Mouse (Mus musculus): ENCODE data around the gene Carmil3. TPM values are rescaled to one million over a fixed set of nuclear protein-coding genes. Genes with fewer than 3 reads are reported as not detected.

Carmil3 gene
- total RNA-seq, 2 experiments from 2014 or later = 151 to 183 TPM

DNA sequence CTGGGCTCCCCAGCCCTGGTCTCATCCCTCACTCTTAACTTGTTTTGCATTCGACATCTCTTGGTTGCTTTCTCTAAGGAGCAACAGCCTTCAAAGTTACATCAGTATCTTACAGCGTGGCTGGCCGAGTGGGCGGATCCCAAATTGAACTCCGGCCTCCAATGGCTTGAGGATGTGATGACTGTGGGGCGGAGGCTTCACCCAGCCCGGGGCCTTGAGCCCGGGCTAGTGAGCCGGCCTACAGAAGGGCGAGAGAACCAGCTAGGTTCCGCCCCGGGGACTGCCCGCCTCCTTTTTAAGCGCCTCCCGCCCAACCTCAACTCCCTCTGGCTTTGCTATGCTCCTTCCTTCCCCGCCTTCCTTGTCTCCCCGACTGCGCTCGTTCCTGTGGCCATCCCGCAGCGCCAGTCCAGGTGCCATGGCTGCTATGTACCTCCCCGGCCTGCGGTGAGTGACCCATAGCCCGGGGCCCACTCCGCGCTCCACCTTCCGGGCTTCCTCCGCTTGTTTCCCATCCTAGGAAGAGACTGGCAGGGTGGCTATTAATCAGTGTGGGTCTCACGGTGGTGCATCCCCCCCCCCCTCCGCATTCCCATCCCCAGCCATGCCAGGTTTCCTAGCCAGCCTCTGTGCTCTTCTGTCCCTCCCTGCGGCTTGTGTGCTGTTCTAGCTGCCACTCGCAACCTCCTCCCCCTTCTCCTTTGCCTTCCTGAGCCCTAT is 49.8 kb downstream of the Carmil3 start, which contains the start of gene Pck2:
Gene Pck2 (plus strand): TSS at position 200 of the 720 bp plus-strand sequence.
- intact Hi-C loops (cut with DNase I) = no loop called here
- DNase-seq = peak; percentile 82

- intact Hi-C loops (cut with DNase I) = no loop called here
These were observed 50.4 kb downstream of the Carmil3 start for GRCm38 (mm10) chr14:55540787-55541321.

GRCm38 (mm10) chr14:55542268-55542667 is 51.8 kb downstream of the Carmil3 start:
- intact Hi-C loops (cut with DNase I) = no loop called here
- no peak for DNase-seq

More at GRCm38 (mm10) chr14:55540787-55541321, 50.4 kb downstream of the Carmil3 start:
- DNase-seq = peak; percentile 95

DNA sequence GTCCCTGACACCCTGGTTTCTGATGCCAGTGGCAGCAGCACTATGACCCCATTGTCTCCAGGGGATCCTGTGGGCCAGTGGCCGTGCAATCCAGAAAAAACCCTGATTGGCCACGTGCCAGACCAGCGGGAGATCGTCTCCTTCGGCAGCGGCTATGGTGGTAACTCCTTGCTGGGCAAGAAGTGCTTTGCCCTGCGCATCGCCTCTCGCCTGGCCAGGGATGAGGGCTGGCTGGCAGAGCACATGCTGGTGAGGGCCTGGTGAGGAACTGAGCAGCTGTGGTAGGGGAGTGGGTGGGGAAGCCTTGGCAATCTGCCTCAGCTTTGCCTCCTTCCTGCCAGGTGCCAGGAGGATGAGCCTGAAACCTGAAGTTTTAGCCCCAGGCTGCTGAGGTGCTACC is 53.9 kb downstream of the Carmil3 start:
- peak; percentile 65 for DNase-seq
- intact Hi-C loops (cut with DNase I) = no loop called here

DNA sequence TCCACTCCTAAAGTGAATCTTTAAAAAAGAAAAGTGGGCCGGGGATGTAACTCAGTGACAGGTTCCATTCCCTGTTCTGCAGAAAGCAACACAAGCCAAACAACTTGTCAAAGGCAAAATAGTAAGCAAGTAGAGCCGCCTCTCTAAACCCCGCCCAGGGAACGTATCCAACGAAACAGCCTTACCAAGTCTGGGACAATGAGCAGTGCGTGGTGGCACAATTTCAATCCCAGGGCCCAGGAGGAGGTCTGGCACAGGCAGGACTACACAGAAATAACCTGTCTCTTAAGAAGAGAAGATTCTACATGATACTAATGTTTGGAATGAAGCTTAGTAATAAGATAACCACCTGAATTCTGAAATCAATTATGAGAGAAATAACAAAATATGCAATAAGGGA is 59.7 kb downstream of the Carmil3 start:
- DNase-seq = no peak
- intact Hi-C loops (cut with DNase I) = no loop called here

GRCm38 (mm10) chr14:55551347-55551746 is 60.9 kb downstream of the Carmil3 start:
- intact Hi-C loops (cut with DNase I) = no loop called here
- DNase-seq = no peak

- no peak for DNase-seq
- intact Hi-C loops (cut with DNase I) = no loop called here
These were observed 61.3 kb downstream of the Carmil3 start for GRCm38 (mm10) chr14:55551794-55552193.

DNA sequence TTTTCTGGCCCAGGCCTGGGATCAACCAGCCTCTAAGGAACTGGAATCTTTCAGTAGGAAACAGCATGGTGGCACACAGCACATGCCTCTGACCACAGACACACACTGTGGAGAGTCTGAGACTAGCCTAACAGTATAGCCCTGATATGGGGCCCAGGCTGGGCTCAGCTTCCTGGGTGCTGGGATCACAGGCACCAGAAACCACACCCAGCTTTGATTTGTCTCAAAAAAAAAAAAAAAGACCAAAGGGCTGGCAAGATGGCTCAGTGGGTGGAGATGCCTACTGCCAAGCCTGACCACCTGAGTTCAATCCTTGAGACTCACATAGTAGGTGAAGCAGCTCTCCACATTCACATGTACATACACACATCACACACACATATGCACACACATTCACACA is 64.2 kb downstream of the Carmil3 start:
- DNase-seq = no peak
- intact Hi-C loops (cut with DNase I) = no loop called here

DNA sequence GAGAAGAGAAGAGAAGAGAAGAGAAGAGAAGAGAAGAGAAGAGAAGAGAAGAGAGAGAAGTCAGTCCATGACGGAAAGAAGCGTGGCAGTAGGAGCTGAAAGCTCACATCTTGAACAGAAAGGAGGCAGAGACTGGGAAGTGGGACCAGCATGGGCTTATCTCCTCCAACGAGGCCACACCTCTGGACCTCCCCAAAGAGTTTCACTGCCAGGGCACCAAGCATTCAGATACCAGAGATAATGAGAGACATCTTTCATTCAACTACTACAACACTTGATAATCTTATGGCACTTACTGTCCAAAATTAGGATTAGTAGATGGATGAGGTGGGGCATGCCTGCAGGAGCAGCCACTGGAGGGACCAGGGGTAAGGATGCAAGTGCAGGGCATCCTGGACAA is 65.3 kb downstream of the Carmil3 start:
- no peak for DNase-seq
- intact Hi-C loops (cut with DNase I) = no loop called here

- intact Hi-C loops (cut with DNase I) = no loop called here
- DNase-seq = peak; percentile 85
These were observed 66.6 kb downstream of the Carmil3 start for GRCm38 (mm10) chr14:55557003-55557402.

DNA sequence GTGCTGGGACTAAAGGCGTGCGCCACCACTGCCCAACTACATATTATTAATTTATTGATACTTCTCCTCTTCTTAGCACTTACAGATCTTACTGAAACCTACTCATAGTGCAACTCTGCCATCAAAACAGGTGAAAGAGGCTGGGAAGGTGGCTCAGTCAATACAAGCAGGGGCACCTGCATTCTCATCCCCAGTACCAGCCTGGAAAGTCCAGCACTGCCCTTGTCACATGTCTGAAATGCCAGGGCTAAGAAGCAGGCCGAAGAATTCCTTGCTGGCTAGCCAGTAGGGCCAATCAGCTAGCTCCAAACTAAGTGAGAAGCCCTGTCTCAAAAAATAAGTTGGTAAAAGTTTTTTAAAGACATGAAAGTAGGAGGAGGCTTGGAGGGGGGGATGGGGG is 67.1 kb downstream of the Carmil3 start:
- no peak for DNase-seq
- intact Hi-C loops (cut with DNase I) = no loop called here

Other genes starting within 250 kb of the Carmil3 start
- gene Dhrs4, start 11.9 kb upstream of the Carmil3 start, total RNA-seq (2021) = 10 to 100 TPM; 13.6 to 14.9 TPM
- 10 to 100 TPM; 53.1 to 61.7 TPM for gene Cpne6, start 19.8 kb downstream of the Carmil3 start, total RNA-seq (2021)
- under 1 TPM; 0.20 to 0.42 TPM for gene Nrl, start 34.3 kb downstream of the Carmil3 start, total RNA-seq (2021)
- gene Pck2, start 49.6 kb downstream of the Carmil3 start, total RNA-seq (2021) = 10 to 100 TPM; 13.6 to 14.3 TPM
- gene Dcaf11, start 69.4 kb downstream of the Carmil3 start, total RNA-seq (2021) = 10 to 100 TPM; 61.2 to 66.4 TPM
- not detected for gene A730061H03Rik, start 69.8 kb downstream of the Carmil3 start, total RNA-seq (2021)
- not detected for gene Fitm1, start 85.0 kb downstream of the Carmil3 start, total RNA-seq (2021)
- 100 to 1,000 TPM; 111 to 112 TPM for gene Psme1, start 87.5 kb downstream of the Carmil3 start, total RNA-seq (2021)
- 10 to 100 TPM; 27.8 to 36.4 TPM for gene Emc9, start 94.7 kb downstream of the Carmil3 start, total RNA-seq (2021)
- 100 to 1,000 TPM in 1 of 2 experiments, 10 to 100 TPM in 1; 98.8 to 106 TPM for gene Psme2, start 100.5 kb downstream of the Carmil3 start, total RNA-seq (2021)
- gene Rnf31, start 101.1 kb downstream of the Carmil3 start, total RNA-seq (2021) = 10 to 100 TPM; 33.3 to 47.7 TPM
- gene Irf9, start 112.9 kb downstream of the Carmil3 start, total RNA-seq (2021) = 10 to 100 TPM; 11.5 to 15.7 TPM
- 1 to 10 TPM; 2.6 to 3.8 TPM for gene Rec8, start 127.4 kb downstream of the Carmil3 start, total RNA-seq (2021)
- 100 to 1,000 TPM; 161 to 176 TPM for gene Ipo4, start 145.3 kb downstream of the Carmil3 start, total RNA-seq (2021)
- gene Gm49378, start 147.2 kb downstream of the Carmil3 start, total RNA-seq (2021) = 1 to 10 TPM; 4.0 to 4.1 TPM
- 10 to 100 TPM; 35.3 to 41.1 TPM for gene Tm9sf1, start 153.2 kb downstream of the Carmil3 start, total RNA-seq (2021)
- 1 to 10 TPM; 1.2 to 2.4 TPM for gene Tssk4, start 159.5 kb downstream of the Carmil3 start, total RNA-seq (2021)
- gene Mdp1, start 169.9 kb downstream of the Carmil3 start, total RNA-seq (2021) = 10 to 100 TPM; 44.6 to 44.7 TPM
- gene Gmpr2, start 181.3 kb downstream of the Carmil3 start, total RNA-seq (2021) = 10 to 100 TPM; 33.8 to 35.4 TPM
- gene Nedd8, start 181.5 kb downstream of the Carmil3 start, total RNA-seq (2021) = 100 to 1,000 TPM; 347 to 384 TPM
- 10 to 100 TPM; 11.8 to 15.6 TPM for gene Tinf2, start 191.2 kb downstream of the Carmil3 start, total RNA-seq (2021)
- under 1 TPM in 1 of 2 experiments, not detected in 1; 0.32 TPM for gene Tgm1, start 223.3 kb downstream of the Carmil3 start, total RNA-seq (2021)
- 10 to 100 TPM; 55.2 to 55.8 TPM for gene Rabggta, start 231.6 kb downstream of the Carmil3 start, total RNA-seq (2021)